Mouse (Mus musculus) spleen, embryonic (tissue): ENCODE data around the gene Pum2.

ENCODE experiments used
- CTCF ChIA-PET: fragments of 350-600 bp; sonication (Branson Sonifier 250); formaldehyde crosslinking; loops from one replicate; lab custom pipeline; 2022; lab: Charles Lee

Pum2 gene

DNA sequence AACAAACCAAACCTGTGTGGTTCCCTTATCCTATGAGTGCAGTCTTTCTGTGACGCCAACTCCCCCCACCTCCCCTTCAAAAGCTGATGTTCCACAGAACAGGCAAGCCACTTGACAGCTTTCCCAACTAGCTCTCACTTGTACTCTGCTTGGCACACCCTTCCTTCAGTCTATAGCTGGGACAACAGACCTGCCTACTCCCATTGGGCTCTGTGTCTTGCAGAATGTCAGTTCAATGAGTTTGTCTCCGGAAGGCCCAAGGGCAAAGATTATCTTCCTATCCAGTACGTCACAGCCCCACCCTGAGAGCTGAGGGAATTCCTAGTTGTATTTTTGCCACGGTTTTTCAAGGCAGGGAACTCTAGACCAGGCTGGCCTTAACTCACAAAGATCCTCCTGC, 85.2 kb downstream of the Pum2 start:
- CTCF ChIA-PET, result no interaction called here

DNA sequence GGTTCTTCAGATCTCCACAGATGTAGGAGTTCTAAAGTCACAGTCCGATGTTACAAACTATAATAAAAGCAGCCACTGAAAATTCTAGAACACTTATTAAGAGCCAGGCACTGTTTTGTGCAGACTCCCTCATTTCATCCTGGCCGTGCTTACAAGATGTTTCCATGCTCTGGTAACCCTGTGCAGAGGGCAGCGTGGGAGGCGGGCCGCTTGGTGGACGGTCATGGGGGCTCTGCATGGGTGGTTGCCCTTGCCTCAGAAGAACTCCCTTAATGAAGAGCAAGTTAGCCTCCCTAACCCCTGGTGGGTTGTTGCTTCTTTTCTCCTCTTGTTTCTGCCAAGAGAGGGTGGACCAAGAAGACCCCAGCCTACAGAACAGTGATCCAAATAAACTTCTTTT, 85.8 kb downstream of the Pum2 start:
- CTCF ChIA-PET, result no interaction called here

DNA sequence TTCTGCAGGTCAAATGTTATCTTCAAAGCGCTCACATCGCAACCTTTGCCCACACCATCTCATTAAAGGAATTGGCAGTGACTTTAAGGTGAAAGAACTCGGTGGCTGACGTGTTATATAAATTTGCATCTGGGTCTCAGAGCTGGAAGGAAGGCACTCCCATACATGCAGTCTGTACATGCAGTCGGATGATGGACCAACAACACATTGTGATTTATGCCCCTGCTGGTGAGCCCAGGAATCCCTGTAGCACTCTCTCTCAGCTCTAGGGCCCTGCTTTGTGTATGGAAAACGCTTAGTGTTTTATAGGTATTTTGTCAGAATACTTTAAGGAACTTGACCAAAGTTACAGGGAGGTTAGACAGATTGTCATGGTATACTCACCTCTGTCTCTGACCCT, 86.6 kb downstream of the Pum2 start:
- CTCF ChIA-PET, result no interaction called here

DNA sequence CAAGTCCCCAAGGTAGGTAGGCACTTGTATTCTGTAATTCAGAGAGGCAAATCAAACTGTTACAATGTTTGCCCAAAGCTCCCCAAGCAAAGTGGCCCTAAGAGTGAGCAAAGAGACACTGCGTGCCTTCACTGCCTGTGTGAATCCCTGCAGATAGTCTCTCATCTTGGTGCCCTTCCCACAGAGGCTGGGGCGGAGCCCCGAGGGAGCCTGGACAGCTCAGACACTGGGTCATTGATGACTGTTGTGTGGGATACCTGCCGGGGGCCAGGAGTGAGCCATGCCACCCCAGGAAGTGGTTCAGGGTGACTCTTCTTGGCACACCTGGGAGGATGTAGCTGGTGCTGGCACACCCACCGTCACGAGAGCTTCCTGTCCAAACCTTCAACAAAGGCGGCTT, 87.1 kb downstream of the Pum2 start:
- CTCF ChIA-PET, result interaction anchor here (0.7 kb wide), 1 partner anchor 12 kb away, joined by 4 read pairs; no protein-coding TSS in a partner anchor

DNA sequence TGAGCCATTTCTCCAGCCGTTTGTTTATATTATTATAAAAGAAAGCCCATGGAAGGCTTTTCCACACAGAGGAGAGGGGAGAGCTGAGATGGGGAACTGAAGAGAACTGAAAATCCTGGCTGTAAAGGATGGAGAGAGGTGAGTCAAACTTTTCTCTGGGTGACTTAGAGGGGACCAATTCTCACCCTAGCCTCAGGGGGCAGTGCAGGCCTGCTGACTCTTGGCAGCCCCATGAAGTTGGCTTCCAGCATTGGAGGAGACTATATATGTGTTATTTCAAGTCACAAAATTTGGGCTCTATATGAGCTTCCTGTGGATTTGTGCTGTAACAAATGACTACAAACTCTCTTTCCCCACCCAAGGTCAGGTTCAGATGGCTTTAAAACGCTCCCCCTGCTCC, 88.7 kb downstream of the Pum2 start:
- CTCF ChIA-PET, result interaction anchor here (0.7 to 1.0 kb wide), 2 partner anchors 9 to 20 kb away, joined by 3 to 5 read pairs; no protein-coding TSS in a partner anchor

DNA sequence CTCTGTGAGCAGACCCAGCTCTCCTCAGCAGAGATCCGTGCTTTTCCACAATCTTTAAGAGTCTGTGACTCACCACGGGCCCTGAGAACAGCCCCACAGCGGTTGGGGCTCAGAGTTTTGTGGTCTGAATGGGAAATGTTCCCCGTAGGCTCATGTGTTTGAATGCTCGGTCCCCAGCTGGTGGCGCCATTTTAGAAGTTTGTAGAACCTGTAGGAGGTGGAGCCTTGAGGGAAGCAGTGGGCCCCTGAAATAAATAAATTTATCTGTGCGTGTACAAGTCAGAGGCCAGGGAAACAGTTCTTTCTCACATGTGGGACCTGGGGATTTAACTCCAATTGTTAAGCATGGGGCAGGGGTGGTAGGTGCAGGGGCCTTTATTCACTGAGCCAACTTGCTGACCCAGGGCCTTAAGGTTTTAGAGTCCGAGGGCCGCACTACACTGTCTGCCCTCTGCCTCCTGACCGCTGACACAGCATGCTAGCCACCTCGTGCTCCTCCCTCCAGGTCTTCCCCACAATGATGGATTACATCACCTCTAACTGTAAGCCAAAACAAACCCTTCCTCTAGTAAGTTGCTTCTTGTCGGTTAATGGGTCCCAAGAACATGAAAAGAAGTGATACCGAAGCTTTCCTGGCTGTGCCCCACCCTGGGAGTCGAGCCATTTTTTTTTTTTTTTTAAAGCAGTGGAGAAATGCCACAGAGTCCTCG, 90.4 kb downstream of the Pum2 start:
- CTCF ChIA-PET, result no interaction called here

DNA sequence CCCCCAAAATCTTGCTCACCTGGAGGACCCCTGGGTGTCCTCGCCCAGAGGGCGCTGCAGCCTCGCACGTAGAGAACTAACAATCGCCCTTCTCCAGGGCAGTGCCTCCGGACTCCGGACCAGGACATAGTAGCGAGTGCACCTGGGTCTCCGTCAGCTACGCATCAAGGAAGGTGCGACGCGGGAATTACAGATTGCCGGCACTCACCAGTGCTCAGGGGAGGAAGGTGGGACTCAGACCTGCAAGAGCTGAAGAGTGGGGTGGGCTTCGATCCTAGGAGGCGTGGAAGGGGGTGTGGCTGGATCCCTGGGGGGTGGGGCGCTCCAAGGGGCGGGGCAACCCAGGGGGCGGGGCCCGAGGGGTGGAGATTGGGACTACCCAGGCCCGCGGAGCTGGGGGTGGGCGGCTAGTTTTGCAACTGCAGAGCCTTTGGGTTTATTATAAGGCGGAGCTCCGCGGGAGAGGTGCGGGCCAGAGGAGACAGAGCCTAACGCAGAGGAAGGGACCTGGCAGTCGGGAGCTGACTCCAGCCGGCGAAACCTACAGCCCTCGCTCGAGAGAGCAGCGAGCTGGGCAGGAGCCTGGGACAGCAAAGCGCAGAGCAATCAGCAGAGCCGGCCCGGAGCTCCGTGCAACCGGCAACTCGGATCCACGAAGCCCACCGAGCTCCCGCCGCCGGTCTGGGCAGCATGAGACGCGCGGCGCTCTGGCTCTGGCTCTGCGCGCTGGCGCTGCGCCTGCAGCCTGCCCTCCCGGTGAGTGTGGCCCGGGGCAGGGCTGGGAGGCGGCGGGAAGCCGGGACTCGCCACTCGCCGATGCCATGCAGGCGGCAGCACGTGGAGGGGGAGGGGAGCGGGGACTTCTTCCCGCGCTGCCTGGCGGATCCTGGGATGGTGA, 97.3 kb downstream of the Pum2 start, which contains the start of gene Sdc1:
Sdc1 (plus strand) TSS at position 378 of the 898 bp plus-strand sequence.
- CTCF ChIA-PET, result interaction anchor here (0.6 kb wide), 1 partner anchor 9 kb away, joined by 3 read pairs; no protein-coding TSS in a partner anchor

DNA sequence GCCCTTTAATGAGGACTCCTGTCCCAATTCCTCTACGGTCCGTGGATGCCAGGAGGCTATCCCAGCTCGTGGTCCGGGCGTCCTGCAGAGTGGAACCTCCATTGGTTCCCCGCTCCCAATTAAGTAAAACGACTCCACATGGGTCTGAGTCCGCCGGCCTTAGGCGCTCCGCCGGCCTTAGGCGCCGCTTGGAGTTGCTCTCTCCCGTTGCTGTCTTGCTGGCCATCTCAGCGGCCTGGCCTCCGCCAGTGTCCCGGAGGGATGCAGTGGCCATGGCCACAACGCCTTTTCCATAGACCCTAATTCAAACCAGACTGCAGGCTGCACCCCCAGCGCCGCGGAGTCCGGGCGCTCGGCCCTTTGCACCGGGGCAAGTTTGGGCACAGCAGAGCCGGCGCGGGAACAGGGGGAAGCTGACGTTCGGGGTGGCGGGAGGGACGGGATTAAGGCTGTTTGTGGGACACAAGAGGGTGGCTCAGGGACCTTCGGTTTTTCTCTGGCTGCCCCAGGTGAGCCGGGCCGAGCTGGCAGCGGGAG, 98.0 kb downstream of the Pum2 start:
- CTCF ChIA-PET, result interaction anchor here (0.6 kb wide), 1 partner anchor 9 kb away, joined by 3 read pairs; no protein-coding TSS in a partner anchor

DNA sequence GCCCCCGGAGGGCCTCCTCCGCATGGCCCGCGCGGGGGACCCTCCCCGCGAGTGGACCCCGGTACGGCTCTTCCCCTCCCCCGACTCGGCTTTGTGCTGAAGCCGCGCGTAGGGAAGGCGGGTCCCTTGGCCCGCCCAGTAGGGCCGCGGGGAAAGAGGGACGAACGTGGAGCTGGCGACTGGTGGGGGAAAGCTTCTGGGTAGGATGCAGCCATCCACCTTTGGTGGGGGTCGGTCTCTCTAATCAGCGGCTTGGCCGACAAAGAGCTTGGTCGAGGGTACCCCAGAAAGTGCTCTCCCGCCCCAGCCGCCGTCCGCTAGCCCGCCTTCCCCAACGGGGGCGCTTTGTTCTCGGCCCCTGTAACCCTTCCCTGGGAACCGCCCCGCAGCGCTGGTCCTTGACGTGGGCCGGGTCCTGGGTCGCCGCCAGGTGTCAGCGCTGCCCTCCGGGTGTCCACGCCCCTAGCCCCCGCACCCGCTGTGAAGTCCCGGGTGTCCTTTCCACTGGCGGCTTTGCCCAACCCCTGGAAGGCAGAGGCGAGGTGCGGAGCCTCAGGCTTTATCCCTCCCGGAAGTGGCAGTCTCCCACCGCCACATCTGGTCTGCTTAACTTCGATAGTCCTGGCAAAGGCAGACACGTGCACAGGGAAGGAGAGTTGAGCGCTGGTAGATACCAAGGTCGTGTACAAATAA, 98.7 kb downstream of the Pum2 start:
- CTCF ChIA-PET, result no interaction called here

DNA sequence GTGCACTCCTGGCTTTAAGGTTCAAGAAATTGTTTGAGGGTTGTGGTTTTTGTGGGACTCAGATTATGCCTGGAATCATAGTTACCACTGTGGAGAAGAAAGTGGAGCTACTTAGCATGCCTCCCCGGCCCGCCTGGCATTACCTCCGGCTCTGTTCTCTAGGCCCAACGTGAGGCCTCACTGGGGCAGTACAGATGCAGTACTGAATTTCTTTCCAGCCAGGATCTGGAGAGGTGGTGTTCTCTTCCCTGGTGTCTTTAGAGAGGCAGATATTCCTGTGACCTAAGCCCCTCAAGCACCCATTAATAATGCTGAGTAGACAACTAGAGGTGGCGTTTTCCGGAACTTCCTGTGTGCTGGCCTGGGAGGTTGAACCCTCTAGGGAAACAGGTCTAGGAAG, 99.4 kb downstream of the Pum2 start:
- CTCF ChIA-PET, result interaction anchor here (0.7 kb wide), 1 partner anchor 303 kb away, joined by 4 read pairs; no protein-coding TSS in a partner anchor

DNA sequence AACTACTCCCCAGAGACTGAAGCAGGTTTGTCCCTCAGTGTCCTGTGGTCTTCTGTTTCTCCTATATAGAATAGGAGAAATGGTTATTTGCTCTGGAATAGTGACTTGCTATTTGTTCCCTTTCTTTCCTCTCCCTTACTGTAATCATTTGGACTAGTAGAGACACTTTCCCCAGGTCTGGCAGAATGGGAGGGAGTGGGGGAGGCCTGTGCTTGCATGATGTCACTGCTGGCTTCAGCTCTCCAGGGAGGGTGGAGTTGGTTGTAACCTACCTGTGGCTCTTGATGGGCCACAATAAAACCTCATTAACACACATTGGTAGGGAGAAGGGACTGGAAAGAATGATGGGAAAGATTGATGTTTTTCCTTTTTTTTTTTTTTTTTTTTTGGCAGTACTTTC, 100.2 kb downstream of the Pum2 start:
- CTCF ChIA-PET, result interaction anchor here (0.7 kb wide), 1 partner anchor 12 kb away, joined by 13 read pairs; no protein-coding TSS in a partner anchor

DNA sequence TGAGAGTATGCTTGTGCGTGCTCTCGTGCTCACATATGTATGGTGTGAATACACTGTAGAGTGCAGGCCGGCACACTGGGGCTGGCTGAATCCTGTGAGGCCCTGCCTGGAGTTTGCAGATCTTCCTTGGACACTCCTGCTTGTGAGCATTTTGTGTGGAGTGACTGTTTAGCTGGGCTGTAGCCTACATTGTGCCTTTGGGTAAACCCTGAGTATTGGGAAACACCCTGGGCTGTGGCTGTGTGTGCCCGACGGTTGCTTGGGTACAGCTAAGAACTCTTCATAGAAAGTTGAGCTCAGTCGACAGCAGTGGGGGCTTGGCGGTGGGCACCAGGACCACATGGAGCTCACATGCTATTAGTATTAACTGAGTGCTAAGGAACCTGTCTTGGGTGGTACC, 102.3 kb downstream of the Pum2 start:
- CTCF ChIA-PET, result no interaction called here

DNA sequence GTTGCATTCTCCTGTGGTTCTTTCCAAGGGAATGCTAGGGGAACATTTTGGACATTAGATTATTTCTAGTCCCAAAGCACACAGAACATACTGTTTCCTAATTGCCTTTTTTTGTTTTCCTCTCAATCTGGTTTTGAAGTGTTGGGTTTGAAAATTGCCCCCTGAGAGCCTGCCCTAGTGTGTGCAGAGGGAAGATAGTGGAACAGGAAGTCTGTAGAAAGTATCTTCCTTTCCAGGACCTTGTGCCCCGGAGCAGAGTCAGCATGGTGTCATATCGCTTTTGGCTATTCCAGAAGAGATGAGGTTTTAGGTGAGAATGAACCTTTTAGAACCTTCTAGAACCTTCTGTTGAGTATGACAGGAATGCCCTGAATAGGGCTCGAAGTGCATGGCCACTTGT, 102.8 kb downstream of the Pum2 start:
- CTCF ChIA-PET, result no interaction called here

DNA sequence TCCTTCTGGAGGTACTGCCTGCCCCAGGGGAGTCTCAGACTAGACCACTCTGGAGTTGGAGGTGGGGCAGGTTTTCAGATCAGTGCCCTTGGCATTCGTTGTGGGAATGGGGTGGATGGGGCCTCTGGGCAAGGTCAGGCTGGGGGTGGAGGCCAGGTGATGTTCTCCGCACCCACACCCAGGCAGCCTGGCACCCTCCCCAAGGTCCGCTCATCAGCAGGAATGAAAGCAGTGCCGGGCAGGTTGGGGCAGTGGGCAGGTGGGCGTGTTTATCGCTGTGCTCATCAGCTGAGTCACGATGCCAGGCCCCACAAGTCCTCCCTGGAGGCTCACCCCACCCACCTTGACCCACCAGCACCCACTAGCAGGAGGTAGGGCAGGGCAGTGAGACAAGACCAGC, 104.2 kb downstream of the Pum2 start:
- CTCF ChIA-PET, result no interaction called here

DNA sequence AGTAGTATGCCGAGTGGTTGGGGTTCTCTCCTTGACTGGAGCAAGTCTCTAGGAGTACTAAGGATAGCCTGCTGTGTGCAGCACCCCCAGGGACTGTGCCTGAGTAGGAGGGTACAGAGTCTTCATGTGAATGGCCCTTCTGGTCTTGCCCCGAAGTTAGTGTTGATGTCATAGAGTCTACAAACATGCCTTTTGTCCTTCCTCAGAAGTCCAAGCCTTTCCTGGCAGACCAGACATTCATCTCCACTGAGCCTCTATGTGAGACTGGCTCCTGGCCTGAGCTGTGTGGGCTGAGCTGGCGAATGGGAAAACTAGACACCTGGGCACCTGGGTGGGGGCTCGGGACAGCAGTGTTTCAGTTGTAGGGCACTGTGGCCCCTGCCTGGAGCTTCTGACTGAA, 105.9 kb downstream of the Pum2 start:
- CTCF ChIA-PET, result no interaction called here

DNA sequence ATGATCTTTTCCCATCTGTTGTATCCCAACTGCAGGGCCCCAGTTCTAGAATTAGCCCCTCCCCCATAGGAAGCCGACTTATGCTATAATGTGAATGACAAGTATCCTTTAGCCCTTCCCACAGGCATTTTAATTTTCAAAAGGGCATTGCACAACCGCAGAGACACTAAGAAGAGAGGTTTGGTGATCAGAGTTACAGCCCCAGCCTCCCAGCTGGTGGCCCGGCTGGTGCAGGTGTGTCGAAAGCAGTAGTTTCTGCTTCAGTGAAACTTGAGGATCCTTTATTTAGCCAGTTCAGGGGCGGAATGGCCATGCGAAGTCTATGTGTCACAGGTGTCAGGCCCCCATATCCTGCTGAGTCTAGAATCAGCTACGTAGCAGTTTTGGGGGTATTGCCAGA, 107.2 kb downstream of the Pum2 start:
- CTCF ChIA-PET, result no interaction called here

DNA sequence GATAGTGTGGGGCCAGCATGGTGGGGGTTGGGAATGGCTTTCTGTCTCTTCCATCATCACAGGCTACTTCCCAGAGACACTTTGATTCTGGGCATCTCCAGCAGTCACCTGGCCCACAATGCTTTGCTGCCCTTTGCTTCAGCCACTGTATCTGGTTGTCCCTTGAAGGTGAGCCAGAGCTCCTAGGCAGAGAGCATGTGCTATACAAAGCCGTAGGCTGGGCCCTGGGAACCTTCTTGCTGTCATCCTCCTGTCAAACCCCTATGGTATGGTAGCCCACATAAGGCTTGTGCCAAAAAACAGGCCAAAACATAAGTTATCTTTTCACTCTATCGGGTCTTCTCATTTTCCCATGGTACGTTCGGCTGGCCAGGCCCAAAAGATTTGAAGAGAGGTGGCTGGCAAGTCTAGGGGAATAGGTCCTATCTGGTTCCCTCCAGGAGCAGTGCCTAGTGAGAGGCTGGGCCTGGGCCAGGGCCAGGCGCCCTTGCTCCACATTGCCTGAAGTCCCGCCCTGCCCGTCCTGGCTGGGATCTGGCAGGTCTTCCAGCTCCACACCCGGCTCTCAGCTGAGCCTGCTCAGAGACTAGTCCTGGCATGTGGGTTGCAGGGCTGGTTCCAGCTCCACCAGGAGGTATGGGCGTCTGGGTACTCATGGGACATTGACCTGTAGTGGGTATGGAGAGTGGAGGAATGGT, 107.9 kb downstream of the Pum2 start:
- CTCF ChIA-PET, result no interaction called here

DNA sequence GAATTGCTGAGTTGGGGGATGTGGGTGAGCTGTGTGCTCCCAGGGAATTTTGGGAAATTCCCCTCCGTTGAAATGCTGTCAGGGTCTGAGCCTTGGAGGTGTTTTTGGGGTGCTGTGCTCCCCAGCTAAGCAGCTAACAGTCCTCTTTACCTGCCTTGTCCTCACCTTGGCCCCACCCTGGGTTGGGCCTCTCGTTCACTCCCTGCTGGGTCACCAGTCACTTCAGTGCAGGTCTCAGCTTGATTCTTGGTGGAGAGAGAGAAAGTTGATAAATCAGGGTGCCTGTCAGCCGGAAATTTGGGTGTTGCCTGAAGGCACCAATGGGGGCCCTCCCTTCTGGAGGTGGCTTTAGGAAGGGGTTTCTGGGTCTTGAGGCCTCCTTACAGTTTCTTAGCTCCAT, 108.6 kb downstream of the Pum2 start:
- CTCF ChIA-PET, result no interaction called here

DNA sequence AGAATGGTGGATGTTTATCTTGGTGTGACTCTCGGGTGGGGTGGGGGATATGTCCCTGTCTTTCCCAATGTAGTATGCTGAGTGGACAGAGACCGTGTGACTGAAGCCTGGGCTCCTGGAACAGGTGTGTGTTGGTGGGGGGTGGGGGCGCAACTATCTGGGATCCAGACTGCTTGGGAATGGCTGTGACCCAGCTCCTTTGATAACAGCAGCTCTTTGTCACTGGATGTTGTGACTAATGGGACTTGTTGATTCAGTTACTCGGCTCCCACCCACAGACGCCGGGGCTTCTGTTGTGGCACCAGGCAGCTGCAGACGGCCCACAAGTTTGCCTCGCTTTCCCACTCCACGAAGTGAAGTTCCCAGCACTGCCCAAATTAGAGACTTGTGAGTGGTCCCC, 110.3 kb downstream of the Pum2 start:
- CTCF ChIA-PET, result no interaction called here

DNA sequence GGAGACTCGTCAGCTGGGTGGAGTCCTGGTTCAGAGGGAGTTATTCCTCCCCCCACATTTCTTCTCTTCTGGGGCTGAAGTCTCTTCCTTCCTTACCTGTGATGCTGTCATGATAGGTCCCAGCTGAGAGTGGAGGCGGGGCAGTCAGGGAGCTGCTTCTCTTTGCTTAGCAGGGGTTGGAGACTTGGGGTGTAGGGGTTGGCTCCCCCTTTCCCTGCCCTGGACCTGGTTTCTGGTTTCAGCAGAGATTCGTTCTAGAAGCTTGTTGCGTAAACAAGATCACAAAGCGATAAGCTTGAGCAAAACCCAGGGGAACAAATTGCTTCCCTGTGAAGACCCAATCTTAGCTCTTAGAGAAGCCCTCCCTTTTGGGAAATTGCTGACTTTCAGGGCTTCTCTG, 112.5 kb downstream of the Pum2 start:
- CTCF ChIA-PET, result interaction anchor here (0.5 to 0.7 kb wide), 2 partner anchors 12 to 102 kb away, joined by 5 to 13 read pairs; no protein-coding TSS in a partner anchor
